Mouse (Mus musculus): ENCODE results near the gene Srsf10.

Gene Srsf10

DNA sequence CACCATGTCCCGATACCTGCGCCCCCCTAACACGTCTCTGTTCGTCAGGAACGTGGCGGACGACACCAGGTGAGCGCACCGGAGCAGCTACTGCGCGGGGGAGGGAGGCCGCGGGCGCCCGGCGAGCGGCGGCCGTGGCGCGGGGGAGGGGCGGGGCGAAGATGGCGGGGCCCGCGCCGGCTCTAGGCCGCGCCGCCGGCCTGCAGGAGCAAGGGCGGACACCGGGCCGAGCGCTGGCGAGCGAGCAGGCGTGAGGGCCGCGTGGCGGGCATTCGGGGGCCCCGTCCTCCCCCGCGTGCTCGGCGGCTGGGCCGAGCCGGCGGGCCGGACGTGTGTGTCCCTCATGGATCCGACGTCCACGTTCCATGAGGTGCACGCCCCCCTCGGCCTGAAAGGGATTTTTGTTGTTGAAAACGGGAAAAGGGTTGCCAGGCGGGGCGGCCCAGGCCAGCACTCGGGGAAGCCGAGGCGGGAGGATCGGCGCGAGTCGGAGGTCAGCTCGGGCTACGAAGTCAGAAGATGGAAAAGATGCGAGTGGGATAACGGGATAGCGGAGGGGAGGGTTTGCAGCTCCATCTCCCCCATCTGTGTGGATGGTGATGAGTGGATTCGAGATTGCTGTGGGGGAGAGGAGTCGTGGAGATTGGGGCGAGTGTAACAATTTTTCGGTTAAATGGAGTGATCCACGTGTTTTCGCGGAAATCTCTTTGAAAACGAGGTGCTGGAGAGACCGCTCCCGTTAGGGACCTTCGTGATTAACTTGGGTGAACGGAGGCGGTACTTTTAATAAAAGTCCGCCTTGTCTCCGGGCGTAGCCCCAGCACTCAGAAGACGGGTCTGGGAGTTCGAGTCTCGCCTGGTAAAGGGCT is 910 bp downstream of the Srsf10 start:
- DNase-seq (ENCODE audit: low read depth): peak; percentile 72

DNA sequence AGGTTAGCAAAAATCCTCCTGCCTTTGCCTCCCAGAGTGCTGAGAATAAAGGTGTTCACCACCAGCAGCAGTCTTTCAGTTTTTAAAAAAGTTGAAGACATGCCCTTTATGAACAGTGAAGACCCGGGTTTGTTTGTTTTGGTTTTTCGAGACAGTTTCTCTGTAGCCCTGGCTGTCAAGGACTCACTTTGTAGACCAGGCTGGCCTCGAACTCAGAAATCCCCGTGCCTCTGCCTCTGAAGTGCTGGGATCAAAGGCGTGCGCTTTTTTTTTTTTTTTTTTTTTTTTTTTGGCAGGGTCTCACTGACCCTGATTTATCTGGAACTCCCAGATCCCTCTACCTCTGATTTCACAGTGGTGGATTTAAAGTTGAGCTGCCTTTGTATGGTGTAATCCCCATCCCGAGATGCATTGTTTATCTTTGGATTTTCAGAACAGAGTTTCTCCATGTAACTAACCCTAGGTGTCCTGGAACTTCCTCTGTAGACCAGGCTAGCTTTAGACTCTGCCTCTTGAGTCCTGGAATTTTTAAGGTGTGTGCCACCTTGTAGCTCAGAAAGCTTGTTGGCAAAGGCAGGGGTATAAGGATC is 2.1 kb downstream of the Srsf10 start:
- DNase-seq (ENCODE audit: low read depth): peak; percentile 35

DNA sequence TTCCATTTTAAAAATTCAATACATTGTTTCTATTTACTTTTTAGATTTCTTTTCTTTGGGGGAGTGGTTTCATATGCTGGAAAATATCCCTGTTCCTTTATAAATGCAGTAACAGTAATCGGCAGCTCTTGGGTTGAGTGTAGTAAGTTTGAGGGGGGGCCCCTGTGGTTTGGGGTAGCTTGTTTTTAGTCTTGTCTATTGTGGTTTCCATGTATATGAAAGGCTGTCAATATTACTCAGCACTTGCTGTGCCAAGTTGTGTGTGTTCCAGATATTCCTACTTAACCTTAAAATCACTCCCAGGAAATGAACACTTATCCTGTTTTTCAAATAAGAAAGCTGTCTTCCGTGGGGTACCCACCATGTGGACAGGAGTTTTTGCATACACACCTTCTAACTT is 13.4 kb downstream of the Srsf10 start:
- peak; percentile 64 for DNase-seq (ENCODE audit: low read depth)

DNA sequence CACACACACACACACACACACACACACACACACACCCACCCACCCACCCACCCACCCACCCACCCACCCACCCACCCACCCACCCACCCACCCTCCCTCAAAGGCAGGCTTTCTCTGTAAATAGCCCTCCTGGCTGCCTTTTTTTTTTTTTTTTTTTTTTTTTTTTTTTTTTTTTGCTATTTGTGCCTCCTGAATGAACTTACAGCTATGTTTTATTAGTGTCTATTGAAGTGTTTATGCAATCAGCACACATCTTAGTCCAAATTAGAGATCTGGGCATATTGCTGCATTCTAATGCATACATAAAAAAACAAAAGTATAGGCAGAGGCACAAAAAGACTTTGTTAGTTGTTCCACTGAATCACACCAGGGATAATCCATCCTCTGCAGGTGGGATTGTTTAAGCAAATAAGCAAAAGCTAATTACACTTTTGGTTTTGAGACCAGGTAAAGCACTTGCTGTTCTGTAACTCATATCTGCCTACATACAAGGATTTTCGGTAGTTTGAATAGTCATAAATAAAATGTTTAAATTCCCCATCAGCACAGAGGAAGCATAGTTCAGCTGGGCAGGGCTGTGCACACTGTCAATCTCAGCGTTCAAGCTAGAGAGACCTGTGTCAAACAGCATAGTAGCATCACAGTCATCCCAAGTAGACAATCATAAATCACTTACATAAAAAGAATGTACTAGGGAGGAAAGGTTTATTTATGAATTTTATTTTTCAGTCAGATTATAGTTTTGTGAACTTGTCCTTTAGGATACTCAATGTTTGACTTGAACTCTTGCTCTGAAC is 14.9 kb downstream of the Srsf10 start:
- no peak for DNase-seq (ENCODE audit: low read depth)

DNA sequence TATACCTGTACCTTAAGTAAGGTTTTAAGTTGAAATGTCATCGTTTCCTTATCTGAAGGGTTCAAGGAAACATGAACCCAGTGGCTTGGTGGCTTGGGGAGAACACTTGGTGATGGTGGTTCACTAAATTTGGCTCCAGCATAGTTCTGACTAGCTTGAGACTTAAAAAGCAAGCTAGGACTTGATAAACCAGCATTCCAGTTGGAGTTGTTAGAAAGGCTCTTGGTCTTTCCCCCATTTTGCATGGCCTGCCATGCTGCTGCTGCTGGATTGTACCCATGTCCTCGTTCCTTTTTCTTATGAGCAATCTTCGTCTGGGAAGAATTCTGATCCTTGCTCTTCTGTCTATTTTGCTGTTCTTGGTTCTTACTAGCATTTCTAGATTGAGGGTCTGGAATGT is 16.5 kb downstream of the Srsf10 start:
- no peak for DNase-seq (ENCODE audit: low read depth)

DNA sequence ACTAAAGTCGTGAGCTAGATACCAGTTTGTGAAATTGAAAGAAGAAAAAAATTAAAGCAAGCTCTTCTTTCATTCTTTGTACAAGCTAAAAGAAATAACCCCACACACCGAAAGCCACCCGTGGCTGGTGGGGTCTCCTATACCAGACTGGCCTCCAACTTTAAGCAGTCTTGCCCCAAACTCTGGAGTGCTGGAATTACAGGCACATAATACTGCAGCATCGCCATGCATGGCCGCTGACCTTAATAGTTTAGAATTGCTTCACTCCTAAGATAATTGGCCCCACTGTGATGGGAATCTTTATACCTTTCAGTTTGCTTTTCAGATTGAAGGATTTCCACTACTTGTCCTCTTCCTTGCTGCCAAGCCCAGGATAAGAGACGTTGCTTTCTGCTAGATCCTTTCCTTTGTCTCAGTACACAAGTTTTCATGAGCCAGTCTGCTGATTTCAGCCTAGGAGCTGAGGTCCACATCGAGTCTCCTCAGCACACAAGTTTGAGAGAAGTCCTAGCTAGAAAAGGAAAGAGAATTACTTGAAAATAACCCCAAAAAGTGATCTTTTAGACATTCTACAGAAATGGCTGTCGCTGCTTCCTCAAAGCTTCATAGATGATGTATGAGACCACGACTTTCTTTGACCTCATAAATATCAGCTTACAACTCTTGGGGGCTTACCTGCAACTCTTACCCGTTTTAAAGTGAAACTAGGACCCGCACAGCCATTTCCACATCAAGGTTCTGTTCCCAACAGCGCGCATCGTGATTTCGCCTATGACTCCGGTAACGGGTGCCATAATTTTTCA is 17.2 kb downstream of the Srsf10 start:
- no peak for DNase-seq (ENCODE audit: low read depth)

DNA sequence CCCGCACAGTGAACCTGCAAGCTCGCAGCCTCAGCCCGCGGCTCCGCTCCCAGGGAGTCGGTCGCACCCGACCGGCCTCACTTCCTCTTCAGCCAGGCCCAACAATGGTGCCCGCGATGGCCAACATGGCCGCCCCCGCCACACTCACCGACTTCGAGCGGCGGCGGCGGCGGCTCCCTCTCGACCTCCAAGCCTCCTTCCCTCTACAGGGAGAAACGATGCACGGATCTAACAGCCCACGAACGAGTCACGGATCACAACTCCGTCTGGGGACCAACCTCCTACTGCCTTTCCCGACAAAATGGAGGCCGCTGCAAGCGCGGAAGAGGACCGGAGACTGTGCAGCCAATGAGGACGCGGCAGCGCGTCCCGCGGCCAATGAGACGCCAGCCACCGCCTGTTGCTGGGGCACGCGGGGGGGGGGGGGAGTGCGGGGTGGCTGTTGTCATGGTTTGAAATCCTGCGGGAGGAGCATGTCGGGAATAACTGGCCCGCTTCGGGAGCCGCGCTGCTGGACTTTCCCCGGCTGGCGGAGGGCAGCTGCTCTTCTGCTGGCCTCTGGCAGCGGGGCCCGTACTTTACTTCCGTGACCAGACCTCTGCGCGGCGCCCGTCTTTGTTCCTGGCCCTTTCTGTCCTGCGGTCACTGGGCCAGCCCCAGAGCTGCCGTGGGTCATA is 18.1 kb downstream of the Srsf10 start, which contains the start of gene Pnrc2:
Gene Pnrc2 (minus strand): TSS at position 325 of the 677 bp plus-strand sequence.
- peak; percentile 95 for DNase-seq (ENCODE audit: low read depth)

DNA sequence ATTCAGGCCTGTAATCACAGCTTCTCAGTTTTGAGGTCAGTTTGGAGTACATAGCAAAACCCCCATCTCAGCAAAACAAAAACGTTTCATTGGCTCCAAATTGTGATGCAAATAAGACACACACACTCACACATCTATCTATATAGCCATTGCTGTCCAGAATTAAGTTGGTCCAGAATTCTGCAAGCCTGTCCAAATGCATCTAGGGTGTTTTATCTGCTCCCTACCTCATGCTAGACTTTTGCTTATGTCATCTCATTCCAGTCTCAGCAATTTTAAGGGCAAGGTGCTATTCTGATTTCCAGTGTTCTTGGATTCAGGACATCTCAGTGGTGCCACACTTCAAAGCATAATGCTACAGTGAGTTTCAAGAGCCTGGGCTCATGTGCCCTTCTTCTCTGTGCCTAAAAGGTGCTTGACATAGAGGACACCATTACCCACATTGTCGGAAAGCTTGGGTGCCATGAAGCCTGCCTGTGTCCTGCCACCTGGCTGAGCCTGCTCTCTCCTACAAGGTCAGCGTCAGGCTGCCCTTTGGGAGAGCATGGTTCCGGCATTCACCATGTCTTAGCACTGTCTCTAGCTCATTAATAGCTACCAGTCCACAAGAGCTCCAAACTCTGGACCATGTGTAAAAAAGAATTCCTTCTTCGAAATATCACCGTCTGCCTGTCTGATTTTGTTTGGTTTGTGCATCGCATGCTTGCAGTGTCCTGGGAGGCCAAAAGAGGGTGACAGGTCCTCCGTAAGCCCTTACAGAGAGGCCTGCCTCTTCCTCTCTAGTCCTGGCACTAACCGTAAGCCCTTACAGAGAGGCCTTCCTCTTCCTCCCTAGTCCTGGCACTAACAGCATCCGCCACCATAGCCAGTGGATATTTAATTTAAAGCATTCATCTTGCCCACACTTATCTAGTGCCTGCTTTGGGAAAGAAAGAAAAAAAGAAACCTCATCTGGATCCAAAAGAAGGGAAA is 19.3 kb downstream of the Srsf10 start:
- DNase-seq (ENCODE audit: low read depth): peak; percentile 58

DNA sequence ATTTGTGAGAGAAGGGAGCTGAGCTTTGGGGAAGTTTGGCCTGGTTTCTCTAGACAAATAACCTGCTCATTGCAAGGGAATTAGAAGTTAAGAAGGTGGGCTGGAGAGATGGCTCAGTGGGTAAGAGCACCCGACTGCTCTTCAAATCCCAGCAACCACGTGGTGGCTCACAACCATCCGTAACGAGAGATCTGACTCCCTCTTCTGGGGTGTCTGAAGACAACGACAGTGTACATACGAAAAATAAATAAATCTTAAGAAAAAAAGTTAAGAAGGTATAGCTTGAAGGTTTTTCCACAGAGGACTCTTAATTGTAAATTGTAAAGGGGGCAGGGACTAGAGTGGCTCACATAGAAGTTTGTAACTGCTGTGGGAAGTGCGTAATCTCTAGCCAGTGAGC is 20.0 kb downstream of the Srsf10 start:
- DNase-seq (ENCODE audit: low read depth): no peak

DNA sequence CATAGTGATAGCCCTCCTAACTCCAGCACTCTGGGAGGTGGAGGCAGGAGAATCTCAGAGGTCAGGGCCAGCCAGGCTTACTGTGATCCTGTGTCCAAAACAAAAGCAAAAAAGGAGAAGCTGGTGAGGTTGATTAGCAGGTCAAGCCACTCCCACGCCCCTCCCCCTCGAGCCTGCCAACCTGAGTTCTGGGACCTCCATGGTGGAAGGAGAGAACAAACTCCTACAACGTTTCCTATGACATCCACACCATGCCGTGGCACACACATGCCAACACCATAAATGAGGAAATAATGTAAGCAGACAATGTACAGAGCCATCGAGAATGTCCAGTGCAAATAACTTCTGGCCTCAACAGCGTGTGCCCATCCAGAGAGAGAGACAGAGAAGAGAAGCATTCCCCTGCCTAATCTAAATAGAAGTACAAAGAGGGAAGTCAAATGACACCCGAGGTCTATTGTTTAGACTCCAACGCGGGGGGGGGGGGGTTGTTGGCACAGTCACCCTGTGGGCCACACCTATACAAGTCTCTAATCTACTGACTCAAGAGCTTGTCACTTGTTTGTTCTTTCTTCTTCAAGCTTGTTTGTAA is 20.5 kb downstream of the Srsf10 start:
- DNase-seq (ENCODE audit: low read depth): peak; percentile 84

DNA sequence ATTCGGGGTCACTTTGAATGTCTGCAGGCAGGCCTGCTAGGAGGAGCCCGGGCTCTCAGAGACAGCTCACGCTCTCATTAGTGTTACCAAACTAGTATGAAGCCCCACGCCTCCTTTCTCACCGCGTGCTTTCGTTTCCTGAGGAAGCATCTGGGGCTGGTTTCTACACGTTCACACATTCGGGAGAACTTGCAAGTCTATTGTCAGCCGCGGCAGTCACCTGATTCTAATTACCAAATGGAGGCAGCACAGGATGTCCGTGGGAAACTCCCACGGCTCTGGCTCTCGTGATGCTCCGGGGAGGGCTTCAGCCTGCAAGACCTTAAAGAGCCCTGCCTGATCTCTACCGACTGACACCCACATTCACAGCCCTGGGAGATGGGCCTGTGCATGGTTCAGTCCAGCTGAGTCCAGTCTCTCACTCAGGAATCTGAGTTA is 21.1 kb downstream of the Srsf10 start:
- peak; percentile 96 for DNase-seq (ENCODE audit: low read depth)

DNA sequence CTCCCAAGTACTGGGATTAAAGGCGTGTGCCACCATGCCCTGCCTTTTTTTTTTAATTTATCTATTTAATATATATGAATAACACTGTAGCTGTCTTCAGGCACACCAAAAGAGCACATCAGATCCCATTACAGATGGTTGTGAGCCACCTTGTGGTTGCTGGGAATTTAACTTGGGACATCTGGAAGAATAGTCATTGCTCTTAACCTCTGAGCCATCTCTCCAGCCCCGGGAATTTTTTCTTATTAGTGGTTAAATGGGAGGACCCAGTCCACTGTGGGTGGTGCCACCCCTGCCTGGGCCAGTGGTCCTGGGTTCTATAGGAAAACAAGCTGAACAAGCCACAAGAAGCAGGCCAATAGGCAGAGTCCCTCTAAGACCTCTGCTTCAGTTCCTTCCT is 22.2 kb downstream of the Srsf10 start:
- peak; percentile 50 for DNase-seq (ENCODE audit: low read depth)

DNA sequence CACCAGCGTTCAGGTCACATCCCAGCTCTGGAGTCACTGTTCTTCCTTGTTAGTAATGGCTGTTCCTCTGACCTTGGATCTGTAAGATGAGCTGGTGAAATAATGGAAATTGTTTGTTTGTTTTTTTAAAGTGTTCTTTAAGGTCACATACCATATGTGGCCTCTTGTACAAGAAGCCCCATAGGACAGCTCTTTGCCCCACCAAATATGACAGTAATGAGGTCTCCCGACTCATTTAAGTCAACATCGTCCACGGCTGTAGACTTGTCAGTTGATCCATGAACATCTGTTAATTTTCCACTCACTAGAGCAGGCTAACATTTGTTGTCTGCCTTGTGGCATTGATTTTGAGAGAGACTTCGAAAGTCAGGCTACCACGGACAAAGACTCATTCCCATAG is 23.5 kb downstream of the Srsf10 start:
- DNase-seq (ENCODE audit: low read depth): no peak

DNA sequence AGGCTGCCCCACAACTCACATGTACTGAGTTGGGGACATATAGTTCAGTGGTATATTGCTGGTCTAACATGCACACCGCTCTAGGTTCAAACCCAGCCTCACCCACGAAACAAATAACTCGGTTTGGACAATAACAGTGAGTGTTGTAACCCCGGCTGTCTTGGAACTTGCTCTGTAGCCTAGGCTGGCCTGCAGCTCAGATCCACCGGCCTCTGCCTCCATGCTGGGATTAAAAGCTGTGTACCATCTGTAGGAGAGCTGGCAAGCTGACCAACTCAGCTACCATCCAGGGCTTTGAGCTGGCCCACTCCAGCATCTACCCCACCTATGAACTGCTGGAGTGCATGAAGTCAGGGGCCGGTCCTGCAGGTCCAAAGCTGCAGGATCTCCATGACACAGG is 24.5 kb downstream of the Srsf10 start:
- no peak for DNase-seq (ENCODE audit: low read depth)

DNA sequence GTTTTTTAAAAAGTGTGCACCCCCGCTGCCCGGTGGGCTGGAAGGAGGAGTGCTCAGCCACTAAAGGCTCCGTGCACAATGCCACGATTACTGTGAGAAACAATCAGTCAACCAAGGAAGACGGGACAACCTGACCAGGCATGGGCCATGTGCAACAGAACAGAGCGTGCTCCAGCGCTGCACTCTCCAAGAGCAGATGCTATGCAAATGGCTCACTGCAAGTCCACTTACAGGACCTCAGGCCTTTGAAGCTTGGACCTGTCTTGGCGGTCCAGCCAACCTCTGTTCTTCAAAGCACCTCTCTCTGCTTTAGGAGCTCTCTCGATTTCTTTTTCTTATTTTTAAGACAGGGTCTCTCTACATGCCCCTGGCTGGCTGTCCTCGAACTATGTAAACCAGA is 25.0 kb downstream of the Srsf10 start:
- DNase-seq (ENCODE audit: low read depth): no peak

DNA sequence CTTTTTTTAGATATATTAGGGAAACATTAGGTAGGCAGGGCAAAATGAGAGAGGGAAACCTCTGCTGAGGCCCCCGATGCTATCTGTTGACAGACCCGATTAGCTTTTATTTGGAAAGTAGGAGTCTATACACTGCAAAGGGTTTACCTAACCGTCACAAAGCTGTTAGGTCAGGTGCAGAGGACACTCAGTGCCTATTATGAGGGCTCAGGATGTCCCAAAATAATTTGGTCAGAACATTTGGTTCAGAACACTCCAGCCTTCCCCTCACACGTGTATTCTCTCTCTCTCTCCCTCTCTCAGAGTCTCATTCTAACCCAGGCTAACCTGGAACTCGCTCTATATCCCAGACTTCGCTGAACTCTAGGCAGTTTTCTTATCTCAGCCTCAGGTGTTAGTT is 26.5 kb downstream of the Srsf10 start:
- DNase-seq (ENCODE audit: low read depth): no peak

DNA sequence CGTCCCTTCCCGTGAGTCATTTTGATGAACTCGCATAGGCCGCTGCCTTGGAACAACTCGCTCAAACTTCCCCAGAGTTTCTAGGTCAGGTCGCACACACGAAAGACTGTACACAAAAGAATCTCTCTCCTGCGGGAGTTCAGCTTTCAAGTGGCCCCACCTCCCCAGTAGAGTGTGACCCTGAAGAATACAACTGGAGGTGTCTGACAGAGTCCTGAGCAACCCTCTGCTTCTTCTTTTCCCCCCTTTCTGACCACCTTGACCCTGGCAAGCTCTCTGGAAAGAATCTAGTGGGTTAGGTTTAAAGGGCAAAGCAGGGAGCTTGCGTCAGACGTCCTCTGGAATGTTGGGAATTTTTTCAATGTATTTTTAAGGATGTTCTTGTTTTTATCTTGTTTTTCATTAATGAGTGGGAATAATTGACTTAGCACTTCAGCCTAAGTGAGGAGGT is 27.9 kb downstream of the Srsf10 start:
- no peak for DNase-seq (ENCODE audit: low read depth)

DNA sequence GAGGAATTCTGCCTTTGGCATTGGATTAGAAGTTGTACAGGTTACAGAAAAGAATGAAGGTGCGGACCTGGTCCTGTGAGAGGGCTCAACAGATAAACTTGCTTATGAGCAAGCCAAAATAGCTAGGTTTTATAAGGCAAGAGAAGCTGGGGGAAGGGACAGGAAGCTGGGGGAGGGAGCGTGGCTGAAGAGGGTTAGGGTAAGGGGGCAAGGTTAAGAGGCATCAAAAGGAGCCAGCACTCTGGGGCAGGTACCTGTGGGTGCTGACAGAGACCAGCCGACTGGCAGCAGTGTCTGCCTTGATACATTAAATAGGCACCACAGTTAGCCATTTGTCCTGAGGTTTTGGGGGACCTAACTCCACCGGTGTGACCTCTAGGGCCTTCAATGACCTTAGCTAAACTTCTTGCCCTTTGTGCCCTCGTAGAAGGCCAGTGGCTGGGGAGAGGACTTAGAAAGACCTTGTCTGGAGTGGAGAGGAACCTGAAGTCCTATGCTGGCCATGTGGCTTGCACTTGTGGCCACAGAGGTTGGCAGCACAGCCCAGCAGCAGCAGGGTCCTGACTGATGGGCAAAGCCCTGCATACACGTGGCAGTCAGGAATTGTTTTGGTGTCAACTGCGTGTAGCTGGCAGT is 28.5 kb downstream of the Srsf10 start:
- DNase-seq (ENCODE audit: low read depth): no peak

DNA sequence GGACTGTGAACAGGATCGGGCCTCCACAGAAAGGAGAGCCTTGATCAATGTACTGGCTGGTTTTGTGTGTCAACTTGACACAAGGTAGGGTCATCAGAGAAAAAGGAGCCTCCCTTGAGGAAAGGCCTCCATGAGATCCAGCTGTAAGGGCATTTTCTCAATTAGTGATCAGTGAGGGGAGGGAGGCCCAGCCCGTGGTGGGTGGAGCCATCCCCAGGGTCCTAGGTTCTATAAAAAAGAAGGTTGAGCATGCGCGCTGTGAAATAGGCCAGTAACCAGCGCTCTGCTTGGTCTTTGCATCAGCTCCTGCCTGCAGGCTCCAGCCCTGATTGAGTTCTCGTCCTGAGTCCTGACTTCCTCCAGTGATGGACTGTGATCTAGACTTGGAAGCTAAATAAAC is 29.0 kb downstream of the Srsf10 start:
- no peak for DNase-seq (ENCODE audit: low read depth)

Data from 416B (cell line).